Mouse (Mus musculus) intestine, postnatal 0 days (tissue): Measurements from ENCODE around the gene F2rl1. TPM values are rescaled to one million over a fixed set of nuclear protein-coding genes. Genes with fewer than 3 reads are reported as not detected.

ENCODE experiments used
- ATAC-seq: fragments of 200-750 bp; cut with Nextera tagmentation; 2 replicates; pipeline ENCODE4 v1.8.0; 2017; ENCODE audit warnings: mild to moderate bottlenecking, moderate TSS enrichment, moderate library complexity
- H3K27ac ChIP-seq: fragments of 300-500 bp; sonication (generic); 2 replicates; pipeline ENCODE4 v1.5.1; 2014; ENCODE audit warnings: mild to moderate bottlenecking, low read depth, low read length, moderate library complexity
- H3K27me3 ChIP-seq: fragments of 300-500 bp; sonication (generic); replicated peaks from 2 replicates; pipeline ENCODE4 v1.6.1; 2014; ENCODE audit warnings: low read length, mixed read lengths; ENCODE audit not compliant: control insufficient read depth, insufficient read depth
- H3K36me3 ChIP-seq: fragments of 300-500 bp; sonication (generic); 2 replicates; pipeline ENCODE4 v1.6.1; 2014; ENCODE audit warnings: mild to moderate bottlenecking, moderate library complexity; ENCODE audit not compliant: control insufficient read depth, insufficient read depth
- H3K4me1 ChIP-seq: fragments of 300-500 bp; sonication (generic); replicated peaks from 2 replicates; pipeline ENCODE4 v1.6.1; 2014; ENCODE audit warnings: antibody characterized with exemption, low read length, mixed read lengths; ENCODE audit not compliant: control insufficient read depth, insufficient read depth
- H3K4me2 ChIP-seq: fragments of 300-500 bp; sonication (generic); replicated peaks from 2 replicates; pipeline ENCODE4 v1.6.1; 2014; ENCODE audit warnings: low read depth, mild to moderate bottlenecking, moderate library complexity
- H3K4me3 ChIP-seq: fragments of 300-500 bp; sonication (generic); 2 replicates; pipeline ENCODE4 v1.5.1; 2014; ENCODE audit warnings: low read depth, low read length
- H3K9ac ChIP-seq: fragments of 300-500 bp; sonication (generic); 2 replicates; pipeline ENCODE4 v1.6.1; 2014; ENCODE audit warnings: mild to moderate bottlenecking, low read depth, low read length
- H3K9me3 ChIP-seq: fragments of 300-500 bp; sonication (generic); 2 replicates; pipeline ENCODE4 v1.6.1; 2016; ENCODE audit warnings: mixed run types; ENCODE audit not compliant: control insufficient read depth
- CTCF ChIP-seq: sonication (generic); IDR thresholded peaks from 2 replicates; pipeline ENCODE4 v1.5.1; 2016; ENCODE audit warnings: low read depth, mild to moderate bottlenecking, control low read depth, antibody characterized with exemption, moderate library complexity
- WGBS: fragments of 180-500 bp; shearing (Covaris S2); extraction: QIAGEN DNeasy Blood & Tissue Kit; methylation state at CpG from one replicate; pipeline ENCODE4 v1.1.7; 2014; 5-methylcytosine and 5-hydroxymethylcytosine counted together
- polyA plus RNA-seq: library from polyadenylated mRNA; unstranded; fragments of >200 nt; fragmentation: Nextera tagmentation; extraction: Ambion mirVana; gene quantifications from 2 replicates; pipeline ENCODE4 v1.2.1, GENCODE M21; 2015

Gene F2rl1
- polyA plus RNA-seq, 1 experiment from 2014 or later: 32.6 TPM

GRCm38 (mm10) chr13:95529246-95529645 lies 4.2 kb upstream of the F2rl1 start:
- Histone ChIP-seq H3K4me2 (no peak overlapping the region), H3K4me1 (0 out of 2 replicates have a peak, but pooled peaks cover 5% of the 10 kb centered on the region), H3K9ac (no peak overlapping the region), H3K36me3 (no peaks in the 10 kb centered on the region), H3K27ac (no peak overlapping the region), H3K27me3 (0 out of 2 replicates have a peak, but pooled peaks cover 4% of the 10 kb centered on the region), H3K9me3 (no peaks in the 10 kb centered on the region), H3K4me3 (no peak overlapping the region)
- peak; percentile 17; the same call in 1 of the 2 replicates for TF ChIP-seq CTCF
- WGBS: 79% methylated on average over 2 of the region's 2 CpGs
- no peak for ATAC-seq

GRCm38 (mm10) chr13:95524424-95524673 lies 678 bp downstream of the F2rl1 start:
- 0 out of 2 replicates have a peak, but pooled peaks cover 4% of the 10 kb centered on the region for H3K27me3 ChIP-seq
- H3K27ac ChIP-seq: peak overlapping the region; percentile 96
- H3K9me3 ChIP-seq: no peaks in the 10 kb centered on the region
- WGBS: 1% methylated on average over 13 of the region's 13 CpGs
- H3K4me2 ChIP-seq: peak overlapping the region; percentile 85
- no peaks in the 10 kb centered on the region for H3K36me3 ChIP-seq
- no peak for ATAC-seq
- peak overlapping the region; percentile 53 for H3K4me3 ChIP-seq
- H3K4me1 ChIP-seq: no peaks in the 10 kb centered on the region; the same call in none of the 2 replicates
- no peak for TF ChIP-seq CTCF
- peak overlapping the region; percentile 84 for H3K9ac ChIP-seq

GRCm38 (mm10) chr13:95523659-95524423 lies 1.2 kb downstream of the F2rl1 start:
- peak overlapping the region; percentile 53 for H3K4me3 ChIP-seq
- 0 out of 2 replicates have a peak, but pooled peaks cover 4% of the 10 kb centered on the region for H3K27me3 ChIP-seq
- no peaks in the 10 kb centered on the region for H3K9me3 ChIP-seq
- H3K4me1 ChIP-seq: no peaks in the 10 kb centered on the region; the same call in none of the 2 replicates
- ATAC-seq: no peak
- no peak for TF ChIP-seq CTCF
- 5% methylated on average over 29 of the region's 29 CpGs for WGBS
- H3K36me3 ChIP-seq: no peaks in the 10 kb centered on the region
- H3K4me2 ChIP-seq: peak overlapping the region; percentile 85
- peak overlapping the region; percentile 96 for H3K27ac ChIP-seq
- H3K9ac ChIP-seq: peak overlapping the region; percentile 84

GRCm38 (mm10) chr13:95522176-95522575 lies 2.9 kb downstream of the F2rl1 start:
- H3K4me3 ChIP-seq: no peak overlapping the region; the same call in 1 of the 2 replicates
- no peaks in the 10 kb centered on the region; the same call in none of the 2 replicates for H3K4me1 ChIP-seq
- 0 out of 2 replicates have a peak, but pooled peaks cover 4% of the 10 kb centered on the region for H3K27me3 ChIP-seq
- WGBS: 37% methylated on average over 10 of the region's 10 CpGs
- H3K4me2 ChIP-seq: peak overlapping the region; percentile 85
- H3K36me3 ChIP-seq: no peaks in the 10 kb centered on the region
- H3K9ac ChIP-seq: no peak overlapping the region
- no peak for TF ChIP-seq CTCF
- ATAC-seq: no peak
- peak overlapping the region; percentile 2; the same call in 1 of the 2 replicates for H3K27ac ChIP-seq
- H3K9me3 ChIP-seq: no peaks in the 10 kb centered on the region

- WGBS: 44% methylated on average over 6 of the region's 6 CpGs
These were observed 4.0 kb downstream of the F2rl1 start for GRCm38 (mm10) chr13:95521029-95521428.

GRCm38 (mm10) chr13:95514756-95515155 lies 10.3 kb downstream of the F2rl1 start:
- no peaks in the 10 kb centered on the region for H3K9me3 ChIP-seq
- H3K4me1 ChIP-seq: no peaks in the 10 kb centered on the region; the same call in 1 of the 2 replicates
- no peak overlapping the region for H3K4me3 ChIP-seq
- H3K27me3 ChIP-seq: no peaks in the 10 kb centered on the region
- H3K27ac ChIP-seq: no peak overlapping the region
- H3K9ac ChIP-seq: no peak overlapping the region
- H3K4me2 ChIP-seq: no peak overlapping the region
- peaks cover 22% of the 10 kb centered on the region; the same call in 1 of the 2 replicates for H3K36me3 ChIP-seq
- TF ChIP-seq CTCF: no peak
- 53% methylated on average over 4 of the region's 4 CpGs for WGBS
- ATAC-seq: no peak

More at GRCm38 (mm10) chr13:95521029-95521428, 4.0 kb downstream of the F2rl1 start:
- 0 out of 2 replicates have a peak overlapping the region, but pooled peaks have one; percentile 6 for H3K4me2 ChIP-seq
- no peaks in the 10 kb centered on the region for H3K9me3 ChIP-seq
- no peak overlapping the region for H3K9ac ChIP-seq
- H3K4me3 ChIP-seq: no peak overlapping the region
- 0 out of 2 replicates have a peak, but pooled peaks cover 4% of the 10 kb centered on the region for H3K27me3 ChIP-seq
- no peak for TF ChIP-seq CTCF
- ATAC-seq: no peak
- no peaks in the 10 kb centered on the region; the same call in none of the 2 replicates for H3K4me1 ChIP-seq
- H3K36me3 ChIP-seq: no peaks in the 10 kb centered on the region
- H3K27ac ChIP-seq: peak overlapping the region; percentile 64; the same call in 1 of the 2 replicates
